Mouse (Mus musculus) neural tube, embryonic 14.5 days (tissue): Measurements from ENCODE around the gene Vps37b. TPM values are rescaled to one million over a fixed set of nuclear protein-coding genes. Genes with fewer than 3 reads are reported as not detected.

Source experiments
- ATAC-seq: fragments of 200-750 bp; cut with Nextera tagmentation; 2 replicates; pipeline ENCODE4 v1.8.0; 2017; ENCODE audit warnings: low read depth, mild to moderate bottlenecking, moderate TSS enrichment, moderate library complexity
- H3K27ac ChIP-seq: fragments of 300-500 bp; sonication (generic); 2 replicates; pipeline ENCODE4 v1.5.1; 2014; ENCODE audit warnings: low read depth, mild to moderate bottlenecking, control low read depth, low read length, moderate library complexity, mixed read lengths
- H3K27me3 ChIP-seq: fragments of 300-500 bp; sonication (generic); 2 replicates; pipeline ENCODE4 v1.6.1; 2014; ENCODE audit warnings: low read length; ENCODE audit not compliant: control insufficient read depth, insufficient read depth
- H3K36me3 ChIP-seq: fragments of 300-500 bp; sonication (generic); 2 replicates; pipeline ENCODE4 v1.6.1; 2014; ENCODE audit warnings: low read length, mixed read lengths; ENCODE audit not compliant: control insufficient read depth, insufficient read depth
- H3K4me1 ChIP-seq: fragments of 300-500 bp; sonication (generic); 2 replicates; pipeline ENCODE4 v1.6.1; 2014; ENCODE audit warnings: low read length; ENCODE audit not compliant: control insufficient read depth, insufficient read depth
- H3K4me2 ChIP-seq: fragments of 300-500 bp; sonication (generic); 2 replicates; pipeline ENCODE4 v1.6.1; 2014; ENCODE audit warnings: mild to moderate bottlenecking, low read depth, low read length, control low read depth
- H3K4me3 ChIP-seq: fragments of 300-500 bp; sonication (generic); 2 replicates; pipeline ENCODE4 v1.5.1; 2014; ENCODE audit warnings: low read depth, low read length, control low read depth, mixed read lengths
- H3K9ac ChIP-seq: fragments of 300-500 bp; sonication (generic); replicated peaks from 2 replicates; pipeline ENCODE4 v1.6.1; 2014; ENCODE audit warnings: low read depth, mild to moderate bottlenecking, control low read depth, low read length, mixed read lengths
- H3K9me3 ChIP-seq: fragments of 300-500 bp; sonication (generic); 2 replicates; pipeline ENCODE4 v1.6.1; 2016; ENCODE audit warnings: low read length; ENCODE audit not compliant: control insufficient read depth
- WGBS: fragments of 180-500 bp; shearing (Covaris S2); extraction: QIAGEN DNeasy Blood & Tissue Kit; methylation state at CpG from one replicate; pipeline ENCODE4 v1.1.7; 2014; 5-methylcytosine and 5-hydroxymethylcytosine counted together
- polyA plus RNA-seq: library from polyadenylated mRNA; unstranded; fragments of >200 nt; fragmentation: Nextera tagmentation; extraction: Ambion mirVana; gene quantifications from 2 replicates; pipeline ENCODE4 v1.2.1, GENCODE M21; 2014

Vps37b gene
- polyA plus RNA-seq, 1 experiment from 2014 or later: 47.1 TPM

GRCm38 (mm10) chr5:124021148-124021547, 10.9 kb downstream of the Vps37b start:
- peaks cover 55% of the 10 kb centered on the region for H3K4me1 ChIP-seq
- H3K4me2 ChIP-seq: no peak overlapping the region
- no peak overlapping the region for H3K27ac ChIP-seq
- WGBS: 92% methylated on average over 11 of the region's 11 CpGs
- no peaks in the 10 kb centered on the region for H3K27me3 ChIP-seq
- no peak overlapping the region for H3K4me3 ChIP-seq
- H3K9ac ChIP-seq: no peak overlapping the region
- H3K36me3 ChIP-seq: no peaks in the 10 kb centered on the region; the same call in 1 of the 2 replicates
- ATAC-seq: no peak
- H3K9me3 ChIP-seq: no peaks in the 10 kb centered on the region

- ATAC-seq: peak; percentile 59; the same call in 1 of the 2 replicates
- Histone ChIP-seq H3K27ac (peak overlapping the region; percentile 60), H3K4me3 (no peak overlapping the region), H3K9me3 (no peaks in the 10 kb centered on the region), H3K4me1 (peaks cover 44% of the 10 kb centered on the region), H3K4me2 (no peak overlapping the region), H3K27me3 (no peaks in the 10 kb centered on the region), H3K36me3 (no peaks in the 10 kb centered on the region), H3K9ac (no peak overlapping the region)
- 62% methylated on average over 12 of the region's 12 CpGs for WGBS
Measured at GRCm38 (mm10) chr5:124019348-124020216, 12.5 kb downstream of the Vps37b start.

DNA sequence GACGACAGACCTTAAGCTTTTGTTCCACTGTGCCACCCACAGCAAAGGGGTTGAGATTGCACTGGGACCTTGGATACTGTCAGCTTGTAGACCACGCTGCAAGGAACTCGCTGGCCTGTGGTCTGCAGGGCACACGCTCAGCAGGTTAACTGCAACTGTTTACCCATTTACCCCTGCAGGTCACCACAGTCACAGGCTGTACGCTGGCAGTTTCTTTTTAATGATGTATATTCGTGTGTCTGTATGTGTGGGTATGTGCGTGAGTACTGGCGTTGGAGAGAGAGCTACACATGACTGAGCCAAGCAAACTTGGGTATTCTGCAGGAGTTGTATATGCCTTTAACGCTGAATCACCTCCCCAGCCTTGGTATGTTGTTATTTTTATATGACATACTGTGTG, 13.4 kb downstream of the Vps37b start:
- no peak for ATAC-seq
- 81% methylated on average over 9 of the region's 9 CpGs for WGBS
- Histone ChIP-seq H3K4me1 (peaks cover 44% of the 10 kb centered on the region), H3K9me3 (no peaks in the 10 kb centered on the region), H3K27me3 (no peaks in the 10 kb centered on the region), H3K4me2 (no peak overlapping the region), H3K36me3 (no peaks in the 10 kb centered on the region), H3K27ac (no peak overlapping the region; the same call in 1 of the 2 replicates), H3K4me3 (no peak overlapping the region), H3K9ac (no peak overlapping the region)

- 84% methylated on average over 9 of the region's 9 CpGs for WGBS
- no peak overlapping the region for H3K4me3 ChIP-seq
- H3K27ac ChIP-seq: no peak overlapping the region
- H3K9ac ChIP-seq: no peak overlapping the region
- H3K4me2 ChIP-seq: no peak overlapping the region
- H3K9me3 ChIP-seq: no peaks in the 10 kb centered on the region
- H3K27me3 ChIP-seq: no peaks in the 10 kb centered on the region
- no peaks in the 10 kb centered on the region for H3K36me3 ChIP-seq
- H3K4me1 ChIP-seq: peaks cover 47% of the 10 kb centered on the region
- no peak for ATAC-seq
Measured at GRCm38 (mm10) chr5:124017941-124018340, 14.1 kb downstream of the Vps37b start.

GRCm38 (mm10) chr5:124016291-124016821, 15.7 kb downstream of the Vps37b start:
- no peak for ATAC-seq
- no peaks in the 10 kb centered on the region for H3K36me3 ChIP-seq
- WGBS: 88% methylated on average over 7 of the region's 7 CpGs
- H3K4me1 ChIP-seq: peaks cover 62% of the 10 kb centered on the region
- H3K4me3 ChIP-seq: no peak overlapping the region
- H3K4me2 ChIP-seq: no peak overlapping the region
- no peaks in the 10 kb centered on the region for H3K27me3 ChIP-seq
- no peaks in the 10 kb centered on the region for H3K9me3 ChIP-seq
- no peak overlapping the region for H3K27ac ChIP-seq
- no peak overlapping the region for H3K9ac ChIP-seq

DNA sequence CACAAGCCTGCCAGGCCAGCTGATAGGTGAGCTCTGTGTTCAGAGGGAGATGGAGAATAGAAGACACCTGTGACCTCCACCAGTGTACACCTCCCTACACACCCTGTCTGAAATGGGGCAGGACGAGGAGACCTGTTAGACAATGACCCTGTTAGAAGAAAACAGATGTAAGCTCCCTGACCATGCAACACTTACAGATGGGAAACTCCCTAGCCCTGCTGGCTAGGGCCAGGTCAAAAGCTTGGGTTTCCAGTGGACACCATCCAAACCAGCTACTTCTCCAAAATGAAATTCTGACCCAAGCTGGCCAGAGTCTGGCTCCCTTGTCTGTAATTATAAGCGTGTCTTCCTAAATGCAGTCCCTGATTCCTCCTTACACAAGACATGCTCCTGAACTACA, 16.3 kb downstream of the Vps37b start:
- Histone ChIP-seq H3K27ac (peak overlapping the region; percentile 28; the same call in 1 of the 2 replicates), H3K4me2 (no peak overlapping the region), H3K4me1 (peaks cover 69% of the 10 kb centered on the region), H3K4me3 (no peak overlapping the region), H3K9ac (no peak overlapping the region), H3K27me3 (no peaks in the 10 kb centered on the region), H3K36me3 (no peaks in the 10 kb centered on the region), H3K9me3 (no peaks in the 10 kb centered on the region)
- ATAC-seq: no peak
- 77% methylated on average over 2 of the region's 2 CpGs for WGBS

GRCm38 (mm10) chr5:124014791-124015251, 17.2 kb downstream of the Vps37b start:
- peaks cover 68% of the 10 kb centered on the region for H3K4me1 ChIP-seq
- no peaks in the 10 kb centered on the region for H3K9me3 ChIP-seq
- H3K4me3 ChIP-seq: no peak overlapping the region
- no peak overlapping the region for H3K9ac ChIP-seq
- ATAC-seq: no peak
- H3K27ac ChIP-seq: peak overlapping the region; percentile 23
- no peak overlapping the region for H3K4me2 ChIP-seq
- H3K27me3 ChIP-seq: no peaks in the 10 kb centered on the region
- H3K36me3 ChIP-seq: 0 out of 2 replicates have a peak, but pooled peaks cover 3% of the 10 kb centered on the region
- 8% methylated on average over 11 of the region's 11 CpGs for WGBS

DNA sequence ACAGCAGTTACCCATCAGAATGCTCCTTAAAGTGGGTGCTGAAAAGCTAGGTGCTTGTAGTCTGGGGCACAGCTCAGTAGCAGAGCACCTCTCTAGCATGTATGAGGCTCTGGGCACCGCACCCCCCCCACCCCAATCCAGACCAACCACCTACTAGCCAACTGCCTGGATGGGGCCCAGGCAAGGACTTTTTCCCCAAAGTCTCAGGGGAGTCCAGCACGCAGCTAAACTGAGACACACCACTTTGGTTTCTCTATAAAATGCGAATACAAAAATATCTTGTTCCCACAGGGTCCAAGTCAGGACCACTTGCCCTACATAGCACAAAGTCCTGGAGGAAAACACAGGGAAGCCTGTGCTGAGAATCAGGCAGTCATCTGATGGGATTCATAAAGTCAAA, 17.9 kb downstream of the Vps37b start:
- no peaks in the 10 kb centered on the region for H3K27me3 ChIP-seq
- H3K9me3 ChIP-seq: no peaks in the 10 kb centered on the region
- no peak for ATAC-seq
- no peak overlapping the region for H3K4me2 ChIP-seq
- H3K27ac ChIP-seq: peak overlapping the region; percentile 34
- H3K4me3 ChIP-seq: no peak overlapping the region
- WGBS: 72% methylated on average over 3 of the region's 3 CpGs
- H3K9ac ChIP-seq: no peak overlapping the region
- peaks cover 5% of the 10 kb centered on the region; the same call in 1 of the 2 replicates for H3K36me3 ChIP-seq
- peaks cover 67% of the 10 kb centered on the region for H3K4me1 ChIP-seq

- ATAC-seq: no peak
- peaks cover 9% of the 10 kb centered on the region; the same call in 1 of the 2 replicates for H3K36me3 ChIP-seq
- H3K4me1 ChIP-seq: peaks cover 65% of the 10 kb centered on the region
- no peaks in the 10 kb centered on the region for H3K27me3 ChIP-seq
- no peak overlapping the region for H3K4me3 ChIP-seq
- no peak overlapping the region for H3K4me2 ChIP-seq
- H3K9ac ChIP-seq: no peak overlapping the region
- H3K27ac ChIP-seq: peak overlapping the region; percentile 34; the same call in 1 of the 2 replicates
- 88% methylated on average over 16 of the region's 16 CpGs for WGBS
- no peaks in the 10 kb centered on the region for H3K9me3 ChIP-seq
Measured at GRCm38 (mm10) chr5:124013747-124014146, 18.3 kb downstream of the Vps37b start.
